Mouse (Mus musculus) liver, embryonic 14.5 days (tissue): Measurements from ENCODE around the gene Clip2. TPM values are rescaled to one million over a fixed set of nuclear protein-coding genes. Genes with fewer than 3 reads are reported as not detected.

Experiments used
- ATAC-seq: fragments of 200-750 bp; cut with Nextera tagmentation; 2 replicates; pipeline ENCODE4 v1.8.0; 2017; ENCODE audit warnings: moderate number of reproducible peaks, mild to moderate bottlenecking, moderate library complexity; ENCODE audit not compliant: insufficient read depth
- DNase-seq, 3 experiments: peaks; one replicate each; pipeline ENCODE4 v3.0.0-alpha.2; 2012 to 2013; ENCODE audit warnings: low read depth in 3 of 3, low spot score in 3 of 3
- H3K27ac ChIP-seq: fragments of 300-500 bp; sonication (generic); 2 replicates; pipeline ENCODE4 v1.5.1; 2014; ENCODE audit warnings: moderate library complexity, mild to moderate bottlenecking, control low read depth, inconsistent platforms
- H3K27me3 ChIP-seq: fragments of 300-500 bp; sonication (generic); 2 replicates; pipeline ENCODE4 v1.6.1; 2014; ENCODE audit warnings: mild to moderate bottlenecking, low read length, moderate library complexity; ENCODE audit not compliant: control insufficient read depth, insufficient read depth
- H3K36me3 ChIP-seq: fragments of 300-500 bp; sonication (generic); replicated peaks from 2 replicates; pipeline ENCODE4 v1.6.1; 2014; ENCODE audit warnings: low read depth; ENCODE audit not compliant: control insufficient read depth, insufficient read depth
- H3K4me1 ChIP-seq, 2 experiments: fragments of 200-500 bp in 1 of 2; fragments of 300-500 bp in 1 of 2; sonication (generic) in 1 of 2; replicated peaks; 2 replicates each; pipeline ENCODE4 v1.6.1; 2012 to 2014; ENCODE audit warnings: antibody characterized with exemption in 1 of 2, inconsistent platforms in 1 of 2, low read length in 1 of 2; ENCODE audit not compliant: control insufficient read depth in 2 of 2, insufficient read depth in 2 of 2
- H3K4me2 ChIP-seq: fragments of 300-500 bp; sonication (generic); 2 replicates; pipeline ENCODE4 v1.6.1; 2014; ENCODE audit warnings: low read depth, mild to moderate bottlenecking, control low read depth, moderate library complexity
- H3K4me3 ChIP-seq, 2 experiments: fragments of 200-500 bp in 1 of 2; fragments of 300-500 bp in 1 of 2; sonication (generic) in 1 of 2; 2 replicates each; pipeline ENCODE4 v1.5.1; 2012 to 2014; ENCODE audit warnings: low read depth in 2 of 2, low read length in 2 of 2, mild to moderate bottlenecking in 2 of 2, control low read depth in 1 of 2, inconsistent platforms in 1 of 2, moderate library complexity in 1 of 2; ENCODE audit not compliant: insufficient read depth in 1 of 2
- H3K9ac ChIP-seq: fragments of 300-500 bp; sonication (generic); replicated peaks from 2 replicates; pipeline ENCODE4 v1.6.1; 2014; ENCODE audit warnings: mild to moderate bottlenecking, control low read depth, moderate library complexity
- H3K9me3 ChIP-seq: fragments of 300-500 bp; sonication (generic); 2 replicates; pipeline ENCODE4 v1.6.1; 2016; ENCODE audit warnings: low read length, mixed read lengths; ENCODE audit not compliant: control insufficient read depth
- CTCF ChIP-seq: IDR thresholded peaks from 2 replicates; pipeline ENCODE4 v1.5.1; 2016; ENCODE audit warnings: antibody characterized with exemption, low read depth, control low read depth
- EP300 ChIP-seq: IDR thresholded peaks from 2 replicates; pipeline ENCODE4 v1.6.1; 2016; ENCODE audit warnings: antibody characterized with exemption, low read depth
- WGBS: fragments of 180-500 bp; shearing (Covaris S2); extraction: QIAGEN DNeasy Blood & Tissue Kit; methylation state at CpG from one replicate; pipeline ENCODE4 v1.1.7; 2014; ENCODE audit not compliant: insufficient replicate concordance; 5-methylcytosine and 5-hydroxymethylcytosine counted together
- polyA plus RNA-seq, 2 experiments: library from polyadenylated mRNA; depleted of rRNA in 1 of 2; stranded (reverse) in 1 of 2; unstranded in 1 of 2; fragments of >200 nt; fragmentation: Nextera tagmentation in 1 of 2; extraction: Ambion mirVana in 1 of 2; gene quantifications; 2 replicates each; pipeline versions ENCODE4 v1.2.1 to v1.2.3; 2012 to 2014

The Clip2 gene
- polyA plus RNA-seq, 2 experiments: 0.36 to 1.8 TPM

DNA sequence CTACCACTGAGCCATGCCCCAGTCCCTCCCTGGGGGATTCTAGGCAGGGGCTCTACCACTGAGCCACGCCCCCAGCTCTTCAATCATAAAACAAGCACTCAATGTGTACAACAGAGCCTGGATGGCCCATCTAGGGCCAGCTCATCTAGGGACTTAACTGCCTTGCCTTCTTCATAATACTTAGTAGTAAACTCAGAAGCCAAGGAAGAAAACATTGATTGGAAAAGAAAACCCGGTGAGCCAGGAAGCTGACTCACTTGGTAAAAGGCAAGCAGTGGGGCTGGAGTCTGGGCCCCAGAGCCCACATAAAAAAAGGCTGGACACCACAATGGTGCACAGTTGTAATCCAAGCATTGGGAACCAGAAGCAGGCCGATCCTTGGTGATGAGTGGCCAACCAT is 51.6 kb downstream of the Clip2 start:
- ATAC-seq (no peak), DNase-seq (no peak)
- H3K9ac ChIP-seq: no peak overlapping the region
- H3K9me3 ChIP-seq: no peaks in the 10 kb centered on the region
- no peak overlapping the region for H3K4me2 ChIP-seq
- no peak overlapping the region for H3K4me3 ChIP-seq
- H3K4me1 ChIP-seq: no peaks in the 10 kb centered on the region
- WGBS: 65% methylated on average over 3 of the region's 3 CpGs
- TF ChIP-seq CTCF: no peak
- TF ChIP-seq EP300: no peak
- no peaks in the 10 kb centered on the region for H3K36me3 ChIP-seq
- H3K27ac ChIP-seq: no peak overlapping the region
- H3K27me3 ChIP-seq: no peaks in the 10 kb centered on the region

DNA sequence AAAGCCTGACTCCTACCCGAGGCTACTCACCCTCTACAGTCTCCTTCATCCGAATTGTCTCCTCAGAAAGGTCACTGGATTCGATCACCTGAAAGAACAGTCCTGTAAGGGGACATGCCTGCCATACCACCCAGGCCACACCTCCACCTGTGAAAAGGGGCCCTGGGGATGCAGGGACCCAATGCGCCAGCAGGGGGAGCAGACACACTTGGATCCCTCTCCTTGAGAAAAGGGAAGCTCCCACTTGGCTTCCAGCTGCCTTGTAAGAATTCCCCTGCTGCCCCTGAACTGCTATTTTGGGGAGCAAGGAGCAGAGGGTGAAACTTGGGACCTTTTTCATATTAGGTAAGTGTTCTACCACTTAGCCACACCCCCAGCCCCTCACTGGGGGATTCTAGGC is 52.2 kb downstream of the Clip2 start:
- WGBS: 50% methylated on average over 4 of the region's 4 CpGs
- Histone ChIP-seq H3K4me2 (no peak overlapping the region), H3K27ac (no peak overlapping the region), H3K9me3 (no peaks in the 10 kb centered on the region), H3K9ac (no peak overlapping the region), H3K4me1 (no peaks in the 10 kb centered on the region), H3K4me3 (no peak overlapping the region), H3K27me3 (no peaks in the 10 kb centered on the region), H3K36me3 (no peaks in the 10 kb centered on the region)
- TF ChIP-seq EP300: no peak
- TF ChIP-seq CTCF: peak; percentile 88
- DNase-seq (peak in 2 of 3 experiments; percentile 31), ATAC-seq (no peak)

DNA sequence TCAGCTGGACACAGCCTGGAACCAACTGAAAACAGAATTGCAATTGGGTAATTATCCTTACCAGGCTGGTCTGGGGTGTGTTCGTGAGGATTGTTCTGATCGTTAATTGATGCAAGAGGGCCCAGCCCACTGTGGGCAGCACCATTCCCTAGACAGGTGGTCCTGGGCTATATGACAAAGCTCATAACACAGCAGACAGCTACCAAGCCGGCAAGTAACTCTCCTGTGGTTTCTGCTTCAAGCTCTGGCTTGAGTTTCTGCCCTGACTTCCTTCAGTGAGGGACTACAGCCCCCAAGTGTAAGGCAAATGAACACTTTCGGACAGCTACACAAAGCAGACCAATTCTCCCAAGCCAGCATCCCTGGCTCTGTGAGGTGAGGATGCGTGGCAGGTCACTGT is 55.2 kb downstream of the Clip2 start:
- 73% methylated on average over 5 of the region's 5 CpGs for WGBS
- DNase-seq: no peak
- Histone ChIP-seq H3K27me3 (no peaks in the 10 kb centered on the region), H3K4me2 (no peak overlapping the region), H3K4me1 (no peaks in the 10 kb centered on the region), H3K9ac (no peak overlapping the region), H3K9me3 (no peaks in the 10 kb centered on the region), H3K27ac (no peak overlapping the region), H3K36me3 (no peaks in the 10 kb centered on the region), H3K4me3 (no peak overlapping the region)
- TF ChIP-seq CTCF (no peak), EP300 (no peak)
- ATAC-seq: no peak

DNA sequence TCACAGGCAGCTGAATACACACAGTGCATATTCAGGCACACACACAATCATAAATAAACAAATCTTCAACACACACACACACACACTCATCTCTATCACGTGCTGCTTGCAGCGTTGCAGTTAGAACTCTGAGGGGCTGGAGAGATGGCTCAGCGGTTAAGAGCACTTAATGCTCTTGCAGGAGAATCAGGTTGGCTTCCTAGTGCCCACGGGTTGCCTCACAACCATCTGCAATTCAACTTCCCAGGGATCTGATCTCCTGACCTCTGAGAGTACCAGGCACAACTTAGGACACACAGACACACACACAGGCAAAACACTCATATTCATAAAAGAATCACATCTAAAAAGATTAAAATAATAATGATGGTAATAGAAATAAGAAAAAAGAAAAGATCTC is 56.4 kb downstream of the Clip2 start:
- Histone ChIP-seq H3K27ac (no peak overlapping the region), H3K9me3 (no peaks in the 10 kb centered on the region), H3K27me3 (no peaks in the 10 kb centered on the region), H3K4me1 (0 out of 4 replicates have a peak, but pooled peaks cover 0 to 2% of the 10 kb centered on the region in 2 experiments), H3K4me2 (no peak overlapping the region), H3K9ac (no peak overlapping the region), H3K4me3 (no peak overlapping the region), H3K36me3 (no peaks in the 10 kb centered on the region)
- DNase-seq (no peak), ATAC-seq (no peak)
- WGBS: 68% methylated on average over 4 of the region's 4 CpGs
- TF ChIP-seq CTCF (no peak), EP300 (no peak)

DNA sequence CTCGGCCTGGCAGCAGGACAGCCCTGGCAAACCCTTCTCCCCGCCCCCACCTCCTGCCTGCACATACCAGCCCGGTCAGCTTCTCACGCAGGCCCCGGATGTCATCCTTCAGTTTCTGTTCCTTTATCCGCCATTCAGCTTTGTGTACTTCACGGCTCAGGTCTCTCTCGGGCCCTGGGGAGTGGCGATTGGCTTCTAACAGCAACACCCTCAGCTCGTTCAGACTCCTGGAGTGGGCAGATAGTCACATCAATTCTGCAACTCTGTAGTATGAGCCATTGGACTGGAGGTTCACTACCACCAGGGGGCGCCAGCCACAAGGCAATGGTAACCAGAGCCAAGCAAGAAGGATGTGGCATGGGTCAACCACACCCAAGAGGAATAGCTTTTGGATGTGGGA is 58.1 kb downstream of the Clip2 start:
- no peaks in the 10 kb centered on the region for H3K36me3 ChIP-seq
- ATAC-seq (peak; percentile 82), DNase-seq (peak; percentile 70 to 73 (median 71))
- peak; percentile 98 for TF ChIP-seq CTCF
- TF ChIP-seq EP300: peak; percentile 42
- no peak overlapping the region for H3K4me3 ChIP-seq
- no peak overlapping the region for H3K9ac ChIP-seq
- H3K27me3 ChIP-seq: no peaks in the 10 kb centered on the region
- no peak overlapping the region for H3K27ac ChIP-seq
- no peaks in the 10 kb centered on the region for H3K9me3 ChIP-seq
- H3K4me1 ChIP-seq: 0 out of 4 replicates have a peak, but pooled peaks cover 0 to 2% of the 10 kb centered on the region in 2 experiments
- WGBS: 28% methylated on average over 11 of the region's 11 CpGs
- H3K4me2 ChIP-seq: peak overlapping the region; percentile 34
